ENCODE assay signal across 7 mouse cellular contexts in the genomic region with DNA sequence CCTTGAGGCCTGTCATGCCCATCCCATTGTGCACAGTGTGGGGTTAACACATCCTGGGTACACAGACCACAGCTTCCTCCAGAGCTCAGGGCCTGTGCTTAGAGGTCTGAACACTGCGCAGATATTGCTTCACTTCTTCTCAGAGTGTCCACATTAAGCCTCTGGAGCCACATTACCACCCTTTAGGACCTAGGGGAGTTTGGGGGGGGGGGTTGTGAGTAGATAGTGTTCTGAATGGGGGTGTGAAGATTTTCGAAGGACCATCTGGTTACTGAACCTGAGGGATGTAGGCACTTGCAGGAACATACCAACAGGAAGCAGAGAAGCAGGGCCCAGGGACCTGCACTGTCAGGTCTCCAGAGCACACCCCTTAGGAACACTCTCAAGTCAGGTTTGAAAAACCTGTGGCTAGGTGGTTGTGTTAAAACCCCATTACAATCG. TPM values are rescaled to one million over a fixed set of nuclear protein-coding genes. Genes with fewer than 3 reads are reported as not detected.
A peak's percentile ranks its signal among the peaks of the same experiment; 100 is the strongest.
DNase-seq lines count a peak whose midpoint lies in the region; ATAC-seq lines count a peak whose summit lies in the region.

No protein-coding gene starts in this region.

- H3K4me3 ChIP-seq in hindbrain, embryonic 13.5 days: peak overlapping the region; percentile 5; the same call in 1 of the 2 replicates

- whole genome bisulfite sequencing in hindbrain, embryonic 13.5 days: 48% methylated on average over 3 of the region's 3 CpGs

- no peaks in the 10 kb centered on the region for H3K9me3 ChIP-seq in hindbrain, embryonic 13.5 days

- DNase-seq in spleen, postnatal 36 days (ENCODE audit: low spot score in 2 of 2): peak; percentile 65
- DNase-seq in spleen, adult 12 weeks (ENCODE audit: low spot score): no peak
- DNase-seq in lung, postnatal 36 days: peak; percentile 64
- no peak for DNase-seq in left cerebral cortex, postnatal 25 days (ENCODE audit: low spot score in 2 of 2)
- no peak for DNase-seq in layer of hippocampus, adult 9-10 months (ENCODE audit: low spot score)
- no peak for DNase-seq in Muller cell, postnatal 12 days (ENCODE audit: inconsistent ontology term)

- H3K36me3 ChIP-seq in hindbrain, embryonic 13.5 days: no peaks in the 10 kb centered on the region

- no peak overlapping the region for H3K9ac ChIP-seq in hindbrain, embryonic 13.5 days

- intact Hi-C loops in left cerebral cortex, postnatal 25 days (cut with DNase I): no loop called here

- H3K4me1 ChIP-seq in hindbrain, embryonic 13.5 days (replicated peaks): peaks cover 34% of the 10 kb centered on the region

- peak overlapping the region; percentile 21 for H3K4me2 ChIP-seq in hindbrain, embryonic 13.5 days

- H3K27ac ChIP-seq in hindbrain, embryonic 13.5 days: no peak overlapping the region

- ATAC-seq in hindbrain, embryonic 13.5 days (ENCODE audit: low FRiP score): no peak

- H3K27me3 ChIP-seq in hindbrain, embryonic 13.5 days: peaks cover 72% of the 10 kb centered on the region

RNA-seq across cellular contexts. Expression of a gene that starts 3.3 kb away (rescaled TPM):
- polyA plus RNA-seq in hindbrain, embryonic 13.5 days (2015; fragmentation: Nextera tagmentation; extraction: Ambion mirVana): 8.7 and 9.3 TPM in 2 replicates
- total RNA-seq in left cerebral cortex, postnatal 25 days (2021): 1 to 10 TPM; 5.3 to 6.0 TPM

Comparison
In these comparisons a context has a peak if more than half of its experiments do, and no peak if none do; other contexts are left out.
1. DNase-seq: peak in spleen, postnatal 36 days (2 of 2) and lung, postnatal 36 days (single experiment); none in spleen, adult 12 weeks (single experiment), left cerebral cortex, postnatal 25 days (0 of 2), layer of hippocampus, adult 9-10 months (single experiment) and Muller cell, postnatal 12 days (single experiment).